Mouse (Mus musculus): ENCODE measurements around the gene Rab44.

DNA sequence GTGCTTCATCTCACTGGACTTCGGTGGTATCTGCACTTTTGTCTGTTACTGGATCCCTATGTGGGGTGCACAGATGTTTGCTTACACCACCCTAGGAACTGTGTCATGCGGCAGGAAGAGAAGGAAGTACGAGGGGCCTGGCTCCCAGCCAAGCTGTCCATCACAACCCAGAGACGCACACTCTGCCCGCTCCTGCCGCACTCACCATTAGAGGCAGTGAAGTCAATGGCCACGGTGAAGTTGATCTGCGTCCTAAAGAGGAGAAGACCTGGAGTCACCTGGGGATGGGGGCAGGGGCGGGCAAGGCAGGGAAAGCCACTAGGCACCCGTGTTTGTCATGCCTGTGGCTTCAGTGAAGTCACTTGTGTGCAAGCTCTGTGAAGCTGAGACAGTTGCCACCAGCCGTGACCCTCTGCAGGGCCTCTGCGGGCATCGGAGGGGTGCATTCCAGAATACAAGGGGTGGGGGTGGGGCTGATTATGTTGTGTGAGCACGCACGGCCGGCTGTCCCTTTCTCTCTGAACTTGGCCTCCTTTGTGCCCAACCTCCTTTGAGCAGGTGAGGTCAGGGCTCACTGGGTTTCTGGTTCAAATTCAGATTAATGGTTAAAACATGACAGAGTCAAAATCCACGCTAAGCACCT, 50.6 kb downstream of the Rab44 start:
- TF ChIP-seq POLR2A (IDR thresholded peaks at IDR 0.05; ENCODE audit: low read depth, low read length) = no peak
- TF ChIP-seq CTCF (IDR thresholded peaks at IDR 0.05; ENCODE audit: extremely low read depth, insufficient read depth, insufficient read length, insufficient replicate concordance) = no peak

Measured in spleen, adult 2 months (tissue).